11 mouse cellular contexts compared by ENCODE assay signal in the genomic region with DNA sequence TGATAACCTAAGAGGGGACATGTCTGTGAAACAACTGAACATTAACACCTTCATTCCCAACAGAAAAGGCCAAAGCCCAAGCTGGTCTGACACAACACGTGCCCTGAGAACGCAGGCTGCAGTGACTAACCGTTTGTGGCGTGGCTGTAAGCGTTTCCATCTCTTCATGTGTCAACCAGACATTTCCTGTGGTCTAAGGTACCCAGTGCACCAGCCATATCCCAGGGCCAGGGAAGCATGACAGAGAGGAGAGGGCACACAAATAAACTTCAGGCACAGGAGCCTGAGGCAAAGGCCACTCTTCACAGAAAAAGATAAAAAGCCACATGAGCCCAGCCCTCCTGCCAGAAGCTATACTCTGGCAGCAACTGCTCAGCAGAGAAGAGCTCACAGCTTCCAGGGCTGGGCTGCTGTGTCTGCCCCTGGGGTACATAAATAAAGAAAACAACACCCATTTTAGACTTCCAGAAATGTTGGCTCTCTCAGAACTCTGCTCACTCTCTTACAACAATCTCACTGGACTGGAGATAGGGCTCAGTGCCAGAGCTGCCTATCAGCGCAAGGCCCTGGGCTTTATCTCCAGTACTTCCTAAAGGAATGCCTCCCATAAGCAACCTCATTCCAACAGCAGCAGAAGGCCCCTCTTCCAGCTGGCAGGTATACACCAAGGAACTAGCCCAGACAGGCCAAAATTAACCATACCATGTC. TPM values are rescaled to one million over a fixed set of nuclear protein-coding genes. Genes with fewer than 3 reads are reported as not detected.
A peak's percentile ranks its signal among the peaks of the same experiment; 100 is the strongest.
DNase-seq lines count a peak whose midpoint lies in the region; ATAC-seq and TF ChIP-seq lines count a peak whose summit lies in the region.
"Had no signal": no experiment of that assay in that cellular context is flagged by ENCODE, and none has a peak within 500 bp of the region (broad histone marks: within the 10 kb centered on the region; RNA-seq: fewer than 3 reads in every experiment).

No protein-coding gene starts in this region.

- peak; percentile 58 for ATAC-seq in heart, embryonic 11.5 days (replicated peaks; ENCODE audit: insufficient number of reproducible peaks, low FRiP score, low TSS enrichment)
- peak; percentile 27; the same call in 1 of the 2 replicates for ATAC-seq in liver, embryonic 12.5 days
- 0 out of 2 replicates have a peak, but pooled peaks have one; percentile 21 for ATAC-seq in stomach, embryonic 16.5 days (ENCODE audit: insufficient read depth, low FRiP score)
- no peak for ATAC-seq in forebrain, embryonic 14.5 days

- peak overlapping the region; percentile 94 for H3K27ac ChIP-seq in heart, embryonic 11.5 days (ENCODE audit: low read depth, low read length)
- peak overlapping the region; percentile 74 for H3K27ac ChIP-seq in liver, embryonic 12.5 days
- H3K27ac ChIP-seq in stomach, embryonic 16.5 days (ENCODE audit: low read length): no peak overlapping the region
- no peak overlapping the region for H3K27ac ChIP-seq in forebrain, embryonic 14.5 days (ENCODE audit: low read depth, low read length)
- H3K27ac ChIP-seq in gastrocnemius, adult 2 months: no peak overlapping the region

- peak; percentile 65 for DNase-seq in ovary, adult 18-20 months (ENCODE audit: low spot score)
- no peak for DNase-seq in ovary, postnatal 14 days (ENCODE audit: low spot score)
- DNase-seq in embryo, embryonic 9.5 days (ENCODE audit: extremely low spot score): no peak
- no peak for DNase-seq in forebrain, embryonic 14.5 days (ENCODE audit: low spot score)
- no peak for DNase-seq in gastrocnemius, adult 2 months
- DNase-seq: cerebellum, adult 9-11 months; right cerebral cortex, postnatal 25 days; thymus, postnatal 36 days had no signal

- peaks cover 24% of the 10 kb centered on the region for H3K36me3 ChIP-seq in heart, embryonic 11.5 days (ENCODE audit: control insufficient read depth, insufficient read depth, low read length)
- peaks cover 70% of the 10 kb centered on the region for H3K36me3 ChIP-seq in liver, embryonic 12.5 days
- H3K36me3 ChIP-seq in stomach, embryonic 16.5 days (ENCODE audit: control insufficient read depth, insufficient read depth, low read length): peaks cover 8% of the 10 kb centered on the region; the same call in 1 of the 2 replicates
- peaks cover 84% of the 10 kb centered on the region for H3K36me3 ChIP-seq in forebrain, embryonic 14.5 days (ENCODE audit: control insufficient read depth, insufficient read depth, low read length)

- no peak for TF ChIP-seq CTCF in gastrocnemius, adult 2 months (IDR thresholded peaks at IDR 0.05)

- H3K4me1 ChIP-seq in heart, embryonic 11.5 days (ENCODE audit: control insufficient read depth, insufficient read depth, low read length): peaks cover 58% of the 10 kb centered on the region
- peaks cover 66% of the 10 kb centered on the region for H3K4me1 ChIP-seq in liver, embryonic 12.5 days
- no peaks in the 10 kb centered on the region for H3K4me1 ChIP-seq in stomach, embryonic 16.5 days (ENCODE audit: control insufficient read depth, insufficient read depth, low read length)
- no peaks in the 10 kb centered on the region for H3K4me1 ChIP-seq in forebrain, embryonic 14.5 days (ENCODE audit: control insufficient read depth, insufficient read depth, low read length)

- WGBS in heart, embryonic 11.5 days (ENCODE audit: insufficient replicate concordance): 24% methylated on average over 6 of the region's 6 CpGs
- whole genome bisulfite sequencing in liver, embryonic 12.5 days (ENCODE audit: insufficient replicate concordance): 9% methylated on average over 6 of the region's 6 CpGs
- 79% methylated on average over 6 of the region's 6 CpGs for WGBS in stomach, embryonic 16.5 days
- 93% methylated on average over 6 of the region's 6 CpGs for WGBS in forebrain, embryonic 14.5 days

- H3K9me3 ChIP-seq in heart, embryonic 11.5 days (replicated peaks; ENCODE audit: control insufficient read depth, low read length): no peaks in the 10 kb centered on the region
- H3K9me3 ChIP-seq in liver, embryonic 12.5 days (replicated peaks): no peaks in the 10 kb centered on the region
- no peaks in the 10 kb centered on the region for H3K9me3 ChIP-seq in stomach, embryonic 16.5 days (replicated peaks; ENCODE audit: control insufficient read depth, low read length)
- no peaks in the 10 kb centered on the region for H3K9me3 ChIP-seq in forebrain, embryonic 14.5 days (replicated peaks; ENCODE audit: control insufficient read depth, low read length)

- no peaks in the 10 kb centered on the region for H3K27me3 ChIP-seq in heart, embryonic 11.5 days (ENCODE audit: control insufficient read depth, insufficient read depth, low read length)
- no peaks in the 10 kb centered on the region for H3K27me3 ChIP-seq in liver, embryonic 12.5 days (replicated peaks)
- H3K27me3 ChIP-seq in stomach, embryonic 16.5 days (ENCODE audit: control insufficient read depth, insufficient read depth, low read length): no peaks in the 10 kb centered on the region
- no peaks in the 10 kb centered on the region for H3K27me3 ChIP-seq in forebrain, embryonic 14.5 days (replicated peaks; ENCODE audit: control insufficient read depth, insufficient read depth, low read length)

- H3K4me3 ChIP-seq in heart, embryonic 11.5 days (ENCODE audit: low read depth, low read length): no peak overlapping the region
- no peak overlapping the region for H3K4me3 ChIP-seq in liver, embryonic 12.5 days
- no peak overlapping the region for H3K4me3 ChIP-seq in stomach, embryonic 16.5 days (replicated peaks; ENCODE audit: low read length)
- no peak overlapping the region for H3K4me3 ChIP-seq in forebrain, embryonic 14.5 days (ENCODE audit: low read depth, low read length)
- H3K4me3 ChIP-seq in gastrocnemius, adult 2 months: no peak overlapping the region

- intact Hi-C loops in gastrocnemius, adult 2 months (cut with DNase I): no loop called here

- no peak overlapping the region for H3K9ac ChIP-seq in heart, embryonic 11.5 days (ENCODE audit: low read depth, low read length)
- no peak overlapping the region for H3K9ac ChIP-seq in liver, embryonic 12.5 days
- no peak overlapping the region for H3K9ac ChIP-seq in stomach, embryonic 16.5 days (ENCODE audit: low read length)
- no peak overlapping the region for H3K9ac ChIP-seq in forebrain, embryonic 14.5 days (ENCODE audit: low read length)

- H3K4me2 ChIP-seq in heart, embryonic 11.5 days: peak overlapping the region; percentile 43
- H3K4me2 ChIP-seq in liver, embryonic 12.5 days: no peak overlapping the region; the same call in 1 of the 2 replicates
- no peak overlapping the region for H3K4me2 ChIP-seq in stomach, embryonic 16.5 days (ENCODE audit: low read depth, low read length)
- no peak overlapping the region for H3K4me2 ChIP-seq in forebrain, embryonic 14.5 days (ENCODE audit: low read length)

RNA-seq across cellular contexts. Expression of a gene that starts 18.4 kb away (rescaled TPM):
- polyA plus RNA-seq in heart, embryonic 11.5 days (2014; fragmentation: Nextera tagmentation; extraction: Ambion mirVana): 128 and 153 TPM in 2 replicates
- polyA plus RNA-seq in liver, embryonic 12.5 days (2016; fragmentation: Nextera tagmentation; extraction: Ambion mirVana): 61.7 and 65.3 TPM in 2 replicates
- polyA plus RNA-seq in stomach, embryonic 16.5 days (2015; fragmentation: Nextera tagmentation; extraction: Ambion mirVana): 184 and 228 TPM in 2 replicates
- 151 and 158 TPM in 2 replicates for polyA plus RNA-seq in forebrain, embryonic 14.5 days (2014; fragmentation: Nextera tagmentation; extraction: Ambion mirVana)
- total RNA-seq in gastrocnemius, adult 2 months (2021): 10 to 100 TPM; 16.3 to 20.7 TPM

Comparison
In these comparisons a context has a peak if more than half of its experiments do, and no peak if none do; other contexts are left out.
1. H3K27ac ChIP-seq: peak in heart, embryonic 11.5 days (single experiment) and liver, embryonic 12.5 days (single experiment); none in stomach, embryonic 16.5 days (single experiment), forebrain, embryonic 14.5 days (single experiment) and gastrocnemius, adult 2 months (single experiment).